Mouse (Mus musculus) CH12.LX (cell line): ENCODE measurements around the gene Olfr12. TPM values are rescaled to one million over a fixed set of nuclear protein-coding genes. Genes with fewer than 3 reads are reported as not detected.

Experiments
- DNase-seq: peaks from one replicate; pipeline ENCODE4 v3.0.0-alpha.2; 2013; ENCODE audit errors: extremely low read depth
- H3K27ac ChIP-seq: 2 replicates; pipeline ENCODE4 v1.5.1; 2012; ENCODE audit warnings: low read depth, mild to moderate bottlenecking, control low read depth, moderate library complexity; ENCODE audit not compliant: insufficient read depth
- H3K27me3 ChIP-seq: replicated peaks from 2 replicates; pipeline ENCODE3; 2012; ENCODE audit warnings: inconsistent platforms
- H3K36me3 ChIP-seq, 2 experiments: replicated peaks in 1 of 2; 2 replicates each; pipeline versions ENCODE3 to v1.6.1; 2012; ENCODE audit warnings: inconsistent platforms in 1 of 2, low read length in 1 of 2, mild to moderate bottlenecking in 1 of 2, mixed read lengths in 1 of 2, moderate library complexity in 1 of 2; ENCODE audit not compliant: control insufficient read depth in 1 of 2, insufficient read depth in 1 of 2
- H3K4me1 ChIP-seq, 2 experiments: 2 replicates each; pipeline ENCODE4 v1.6.1; 2012; ENCODE audit warnings: inconsistent platforms in 1 of 2, moderate library complexity in 1 of 2; ENCODE audit not compliant: insufficient read depth in 2 of 2, control insufficient read depth in 1 of 2
- H3K4me2 ChIP-seq: 2 replicates; pipeline ENCODE4 v1.6.1; 2012; ENCODE audit warnings: low read depth, mild to moderate bottlenecking, control low read depth; ENCODE audit not compliant: poor library complexity, insufficient read depth, severe bottlenecking
- H3K4me3 ChIP-seq, 3 experiments: fragments of 150-350 bp in 1 of 3; sonication (generic) in 1 of 3; replicated peaks in 1 of 3; 2 replicates each; pipeline versions ENCODE3 to v1.5.1; 2011 to 2012; ENCODE audit warnings: low read depth in 2 of 3, low read length in 2 of 3, mild to moderate bottlenecking in 2 of 3, moderate library complexity in 2 of 3, control low read depth in 1 of 3, improper control_type of control experiment in 1 of 3, inconsistent platforms in 1 of 3, mixed read lengths in 1 of 3; ENCODE audit not compliant: poor library complexity in 1 of 3
- H3K79me2 ChIP-seq: replicated peaks from 2 replicates; pipeline ENCODE4 v1.6.1; 2012; ENCODE audit warnings: mild to moderate bottlenecking, moderate library complexity; ENCODE audit not compliant: control insufficient read depth, poor library complexity, insufficient read depth, severe bottlenecking; ENCODE audit errors: extremely low read depth
- H3K9ac ChIP-seq: 2 replicates; pipeline ENCODE4 v1.6.1; 2012; ENCODE audit warnings: low read depth, mild to moderate bottlenecking, control low read depth, moderate library complexity; ENCODE audit not compliant: insufficient read depth
- H3K9me3 ChIP-seq: replicated peaks from 2 replicates; pipeline ENCODE3; 2012; ENCODE audit warnings: low read length, inconsistent platforms, mixed read lengths
- ETS1 ChIP-seq: conservative IDR thresholded peaks from 2 replicates; pipeline ENCODE4 v1.6.1; 2012; ENCODE audit warnings: low read depth, mild to moderate bottlenecking, inconsistent platforms, low read length, improper control_type of control experiment, moderate library complexity
- IRF4 ChIP-seq: IDR thresholded peaks from 2 replicates; pipeline ENCODE4 v1.6.1; 2014; ENCODE audit warnings: low read depth, mild to moderate bottlenecking, inconsistent platforms, low read length, improper control_type of control experiment
- JUND ChIP-seq: conservative IDR thresholded peaks from 2 replicates; pipeline ENCODE4 v1.6.1; 2011; ENCODE audit warnings: low read depth, low read length, improper control_type of control experiment
- MAFK ChIP-seq: IDR thresholded peaks from 2 replicates; pipeline ENCODE4 v1.6.1; 2011; ENCODE audit warnings: low read length, improper control_type of control experiment; ENCODE audit not compliant: insufficient replicate concordance
- MEF2A ChIP-seq: IDR thresholded peaks from 2 replicates; pipeline ENCODE4 v1.6.1; 2014; ENCODE audit warnings: low read depth, mild to moderate bottlenecking, inconsistent platforms, low read length, improper control_type of control experiment, borderline replicate concordance
- MXI1 ChIP-seq: IDR thresholded peaks from 2 replicates; pipeline ENCODE4 v1.6.1; 2011; ENCODE audit warnings: mild to moderate bottlenecking, low read depth, low read length, improper control_type of control experiment
- MYC ChIP-seq: IDR thresholded peaks from 2 replicates; pipeline ENCODE4 v1.6.1; 2011; ENCODE audit warnings: low read depth, mild to moderate bottlenecking, improper control_type of control experiment, low read length
- NRF1 ChIP-seq: IDR thresholded peaks from 2 replicates; pipeline ENCODE4 v1.6.1; 2014; ENCODE audit warnings: low read depth, mild to moderate bottlenecking, inconsistent platforms, low read length, improper control_type of control experiment, moderate library complexity
- POLR2AphosphoS2 ChIP-seq: IDR thresholded peaks from 2 replicates; pipeline ENCODE4 v1.6.1; 2011; ENCODE audit warnings: low read depth, low read length, improper control_type of control experiment
- RAD21 ChIP-seq: IDR thresholded peaks from 2 replicates; pipeline ENCODE4 v1.6.1; 2011; ENCODE audit warnings: low read depth, mild to moderate bottlenecking, low read length, improper control_type of control experiment, moderate library complexity
- RCOR1 ChIP-seq: conservative IDR thresholded peaks from 2 replicates; pipeline ENCODE4 v1.6.1; 2012; ENCODE audit warnings: low read depth, mild to moderate bottlenecking, inconsistent platforms, low read length, improper control_type of control experiment
- SIN3A ChIP-seq: IDR thresholded peaks from 2 replicates; pipeline ENCODE4 v1.6.1; 2012; ENCODE audit warnings: low read length, improper control_type of control experiment, inconsistent platforms
- SMC3 ChIP-seq: IDR thresholded peaks from 2 replicates; pipeline ENCODE4 v1.6.1; 2011; ENCODE audit warnings: low read depth, low read length, improper control_type of control experiment
- UBTF ChIP-seq: IDR thresholded peaks from 2 replicates; pipeline ENCODE4 v1.6.1; 2012; ENCODE audit warnings: low read depth, mild to moderate bottlenecking, inconsistent platforms, low read length, improper control_type of control experiment, moderate library complexity
- USF2 ChIP-seq: conservative IDR thresholded peaks from 2 replicates; pipeline ENCODE4 v1.6.1; 2011; ENCODE audit warnings: low read depth, low read length, improper control_type of control experiment
- ZC3H11A ChIP-seq: IDR thresholded peaks from 2 replicates; pipeline ENCODE4 v1.6.1; 2012; ENCODE audit warnings: low read depth, mild to moderate bottlenecking, inconsistent platforms, low read length, improper control_type of control experiment
- dilution Hi-C: fragments of 300-500 bp; cut with MboI; formaldehyde crosslinking; loops from 2 replicates; pipeline ENCODE4 v1.14.3; 2020; ENCODE audit warnings: low sequenced_read_pairs; ENCODE audit not compliant: extremely low pct_unique_long_range_greater_than_20kb, extremely low pct_ligation_motif_present
- in situ Hi-C: fragments of 300-500 bp; cut with MboI; formaldehyde crosslinking; loops from 3 replicates; pipeline ENCODE4 v1.14.3; 2019; ENCODE audit warnings: low sequenced_read_pairs, low pct_ligation_motif_present, low pct_unique_long_range_greater_than_20kb, mixed read lengths
- polyA plus RNA-seq: library from polyadenylated mRNA; unstranded; fragments of >175 nt; gene quantifications from 2 replicates; pipeline ENCODE4 v1.2.1, GENCODE M21; 2012; ENCODE audit warnings: low read depth; ENCODE audit not compliant: insufficient read length
- total RNA-seq, 2 experiments: library from RNA; depleted of rRNA; stranded (reverse); fragments of 300-350 nt in 1 of 2; fragments of >200 nt in 1 of 2; gene quantifications; 2 replicates each; pipeline ENCODE4 v1.2.3; 2012 to 2014

The Olfr12 gene
- total and polyA plus RNA-seq, 3 experiments = 0.08 TPM; not detected in 2

GRCm38 (mm10) chr1:92585479-92585878, 32.1 kb upstream of the Olfr12 start, which contains the start of gene Olfr1412:
Gene Olfr1412 (plus strand): TSS chr1:92585779.
- Histone ChIP-seq H3K9me3 (no peaks in the 10 kb centered on the region), H3K4me3 (no peak within 1 kb of the TSS), H3K9ac (no peak within 1 kb of the TSS), H3K27ac (no peak within 1 kb of the TSS), H3K4me1 (no peaks in the 10 kb centered on the region), H3K79me2 (no peaks in the 10 kb centered on the region), H3K4me2 (no peak within 1 kb of the TSS), H3K36me3 (no peaks in the 10 kb centered on the region), H3K27me3 (peaks cover 72% of the 10 kb centered on the region)
- in situ Hi-C loops (no loop called here), dilution Hi-C loops (no loop called here)
- TF ChIP-seq ZC3H11A (no peak), RAD21 (no peak), MXI1 (no peak), SIN3A (no peak), ETS1 (no peak), USF2 (no peak)
- DNase-seq = no peak

GRCm38 (mm10) chr1:92594111-92594510, 23.5 kb upstream of the Olfr12 start, which contains the start of gene Olfr1411:
Gene Olfr1411 (plus strand): TSS chr1:92594411.
- dilution Hi-C loops = no loop called here

GRCm38 (mm10) chr1:92596019-92596418, 21.6 kb upstream of the Olfr12 start:
- H3K27me3 ChIP-seq = peaks cover 75% of the 10 kb centered on the region
- H3K9ac ChIP-seq = no peak overlapping the region
- H3K36me3 ChIP-seq = no peaks in the 10 kb centered on the region
- DNase-seq = no peak
- no peaks in the 10 kb centered on the region for H3K9me3 ChIP-seq
- H3K4me1 ChIP-seq = 0 out of 4 replicates have a peak, but pooled peaks cover 0 to 3% of the 10 kb centered on the region in 2 experiments
- dilution Hi-C loops = no loop called here
- H3K4me3 ChIP-seq = no peak overlapping the region
- no peaks in the 10 kb centered on the region for H3K79me2 ChIP-seq
- TF ChIP-seq IRF4 = no peak
- TF ChIP-seq ZC3H11A = no peak
- no peak for TF ChIP-seq SIN3A
- TF ChIP-seq JUND = no peak
- no peak for TF ChIP-seq MEF2A
- TF ChIP-seq, all 38 proteins: peak for 0
- in situ Hi-C loops = no loop called here
- H3K27ac ChIP-seq = no peak overlapping the region
- no peak overlapping the region for H3K4me2 ChIP-seq

More at GRCm38 (mm10) chr1:92594111-92594510, 23.5 kb upstream of the Olfr12 start, which contains the start of gene Olfr1411:
- 0 out of 4 replicates have a peak, but pooled peaks cover 0 to 3% of the 10 kb centered on the region in 2 experiments for H3K4me1 ChIP-seq
- TF ChIP-seq POLR2AphosphoS2 (no peak), NRF1 (no peak), SMC3 (no peak), MYC (no peak), RCOR1 (no peak), MAFK (no peak), IRF4 (no peak), UBTF (no peak)
- DNase-seq = no peak
- H3K27ac ChIP-seq = no peak within 1 kb of the TSS
- H3K9me3 ChIP-seq = no peaks in the 10 kb centered on the region
- in situ Hi-C loops = no loop called here
- H3K27me3 ChIP-seq = peaks cover 78% of the 10 kb centered on the region
- no peak within 1 kb of the TSS for H3K4me2 ChIP-seq
- H3K36me3 ChIP-seq = no peaks in the 10 kb centered on the region
- H3K79me2 ChIP-seq = no peaks in the 10 kb centered on the region
- H3K9ac ChIP-seq = no peak within 1 kb of the TSS
- no peak within 1 kb of the TSS for H3K4me3 ChIP-seq
